Mouse (Mus musculus) embryonic facial prominence, embryonic 15.5 days (tissue): ENCODE results near the gene Defb20. TPM values are rescaled to one million over a fixed set of nuclear protein-coding genes. Genes with fewer than 3 reads are reported as not detected.

Experiments used
- ATAC-seq: fragments of 200-750 bp; cut with Nextera tagmentation; 2 replicates; pipeline ENCODE4 v1.8.0; 2017; ENCODE audit warnings: low read depth, moderate TSS enrichment; ENCODE audit not compliant: insufficient number of reproducible peaks, low FRiP score, low TSS enrichment
- H3K27ac ChIP-seq: fragments of 300-500 bp; sonication (generic); replicated peaks from 2 replicates; pipeline ENCODE4 v1.5.1; 2015; ENCODE audit warnings: mild to moderate bottlenecking, inconsistent platforms
- H3K27me3 ChIP-seq: fragments of 300-500 bp; sonication (generic); 2 replicates; pipeline ENCODE4 v1.6.1; 2015; ENCODE audit warnings: inconsistent platforms
- H3K36me3 ChIP-seq: fragments of 300-500 bp; sonication (generic); 2 replicates; pipeline ENCODE4 v1.6.1; 2015; ENCODE audit warnings: mild to moderate bottlenecking, inconsistent platforms
- H3K4me1 ChIP-seq: fragments of 300-500 bp; sonication (generic); 2 replicates; pipeline ENCODE4 v1.6.1; 2015; ENCODE audit warnings: inconsistent platforms
- H3K4me2 ChIP-seq: fragments of 300-500 bp; sonication (generic); replicated peaks from 2 replicates; pipeline ENCODE4 v1.6.1; 2015; ENCODE audit warnings: mild to moderate bottlenecking, inconsistent platforms
- H3K4me3 ChIP-seq: fragments of 300-500 bp; sonication (generic); replicated peaks from 2 replicates; pipeline ENCODE4 v1.5.1; 2015; ENCODE audit warnings: mild to moderate bottlenecking, inconsistent platforms
- H3K9ac ChIP-seq: fragments of 300-500 bp; sonication (generic); 2 replicates; pipeline ENCODE4 v1.6.1; 2015; ENCODE audit warnings: inconsistent platforms
- H3K9me3 ChIP-seq: fragments of 300-500 bp; sonication (generic); replicated peaks from 2 replicates; pipeline ENCODE4 v1.6.1; 2016; ENCODE audit warnings: inconsistent platforms
- WGBS: fragments of 180-500 bp; shearing (Covaris S2); methylation state at CpG from one replicate; pipeline ENCODE4 v1.1.7; 2015; 5-methylcytosine and 5-hydroxymethylcytosine counted together
- polyA plus RNA-seq: library from polyadenylated mRNA; unstranded; fragments of >200 nt; fragmentation: Nextera tagmentation; extraction: Ambion mirVana; gene quantifications from 2 replicates; pipeline ENCODE4 v1.2.1, GENCODE M21; 2015

Defb20 gene
- polyA plus RNA-seq, 1 experiment from 2014 or later = not detected

DNA sequence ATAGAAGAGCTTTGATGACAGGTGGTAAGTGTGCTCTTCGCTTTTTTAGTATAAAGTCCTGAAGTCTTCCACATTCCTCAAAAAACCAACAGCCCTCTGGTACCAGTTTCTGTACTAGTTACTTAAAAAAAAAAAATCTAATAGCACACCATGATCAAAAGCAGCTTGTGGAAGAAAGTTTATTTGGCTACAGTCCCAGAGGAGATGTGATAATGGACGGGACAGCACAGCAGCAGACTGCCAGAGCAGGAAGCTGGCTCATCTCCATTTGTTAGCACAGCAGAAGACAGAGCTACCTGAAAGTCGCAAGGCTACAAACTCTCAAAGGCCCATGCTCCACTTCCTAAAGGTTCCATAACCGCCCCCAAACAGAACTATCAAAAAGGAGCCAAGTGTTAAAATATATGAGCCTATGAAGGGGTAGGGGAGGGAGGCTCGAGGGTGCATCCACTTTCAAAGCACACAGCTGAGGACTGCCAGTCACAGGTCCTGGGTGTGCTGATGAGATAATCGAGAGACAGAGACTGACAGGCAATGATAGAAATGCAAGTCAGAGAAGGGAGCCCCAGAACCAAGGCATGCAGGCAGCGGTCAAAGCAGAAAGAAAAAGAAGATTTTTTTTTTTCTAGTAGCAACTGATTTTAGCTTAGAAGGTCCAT lies 23.5 kb downstream of the Defb20 start:
- no peaks in the 10 kb centered on the region for H3K36me3 ChIP-seq
- ATAC-seq = no peak
- H3K4me2 ChIP-seq = no peak overlapping the region
- H3K4me1 ChIP-seq = no peaks in the 10 kb centered on the region
- H3K4me3 ChIP-seq = no peak overlapping the region
- H3K9ac ChIP-seq = no peak overlapping the region
- no peaks in the 10 kb centered on the region for H3K9me3 ChIP-seq
- 65% methylated on average over 7 of the region's 7 CpGs for WGBS
- H3K27ac ChIP-seq = no peak overlapping the region
- H3K27me3 ChIP-seq = no peaks in the 10 kb centered on the region

GRCm38 (mm10) chr2:152500863-152501229 lies 24.0 kb downstream of the Defb20 start:
- Histone ChIP-seq H3K36me3 (no peaks in the 10 kb centered on the region), H3K4me1 (no peaks in the 10 kb centered on the region), H3K9ac (no peak overlapping the region), H3K4me3 (no peak overlapping the region), H3K27me3 (no peaks in the 10 kb centered on the region), H3K27ac (no peak overlapping the region), H3K9me3 (no peaks in the 10 kb centered on the region), H3K4me2 (no peak overlapping the region)
- 78% methylated on average over 6 of the region's 6 CpGs for WGBS
- no peak for ATAC-seq

- no peak overlapping the region for H3K27ac ChIP-seq
- no peaks in the 10 kb centered on the region for H3K4me1 ChIP-seq
- no peak overlapping the region for H3K9ac ChIP-seq
- H3K4me2 ChIP-seq = no peak overlapping the region
- H3K27me3 ChIP-seq = no peaks in the 10 kb centered on the region
- no peak for ATAC-seq
- no peak overlapping the region for H3K4me3 ChIP-seq
- no peaks in the 10 kb centered on the region for H3K9me3 ChIP-seq
- no peaks in the 10 kb centered on the region for H3K36me3 ChIP-seq
- WGBS = 76% methylated on average over 2 of the region's 2 CpGs
Observed at GRCm38 (mm10) chr2:152503950-152504349, 27.1 kb downstream of the Defb20 start.

DNA sequence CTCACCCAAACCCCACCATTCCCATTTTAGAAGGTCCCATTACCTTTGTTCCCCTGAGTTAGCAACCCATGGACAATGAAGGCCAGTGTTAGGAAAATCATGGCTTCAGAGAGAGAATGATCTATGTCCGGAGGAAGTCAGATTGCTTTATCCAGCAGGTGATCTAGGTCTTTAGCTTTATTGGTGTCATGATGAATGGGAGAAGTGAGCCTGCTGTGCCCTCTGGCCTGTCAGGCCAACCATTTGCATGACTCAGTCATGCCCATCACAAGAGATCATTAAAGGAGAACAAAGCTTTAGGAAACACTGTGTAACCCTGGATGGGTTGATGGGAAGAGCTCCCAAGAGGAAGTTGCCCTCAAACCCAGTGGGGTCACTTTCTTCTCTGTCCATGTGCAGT lies 34.7 kb downstream of the Defb20 start, which contains the start of gene Defb26:
Defb26 (minus strand) TSS at position 101 of the 400 bp plus-strand sequence.
- ATAC-seq = no peak
- Histone ChIP-seq H3K9me3 (no peaks in the 10 kb centered on the region), H3K4me3 (no peak within 1 kb of the TSS), H3K27ac (no peak within 1 kb of the TSS), H3K27me3 (no peaks in the 10 kb centered on the region), H3K4me1 (no peaks in the 10 kb centered on the region), H3K36me3 (no peaks in the 10 kb centered on the region), H3K4me2 (no peak within 1 kb of the TSS), H3K9ac (no peak within 1 kb of the TSS)
- WGBS = 82% methylated on average over 1 of the region's 1 CpGs

DNA sequence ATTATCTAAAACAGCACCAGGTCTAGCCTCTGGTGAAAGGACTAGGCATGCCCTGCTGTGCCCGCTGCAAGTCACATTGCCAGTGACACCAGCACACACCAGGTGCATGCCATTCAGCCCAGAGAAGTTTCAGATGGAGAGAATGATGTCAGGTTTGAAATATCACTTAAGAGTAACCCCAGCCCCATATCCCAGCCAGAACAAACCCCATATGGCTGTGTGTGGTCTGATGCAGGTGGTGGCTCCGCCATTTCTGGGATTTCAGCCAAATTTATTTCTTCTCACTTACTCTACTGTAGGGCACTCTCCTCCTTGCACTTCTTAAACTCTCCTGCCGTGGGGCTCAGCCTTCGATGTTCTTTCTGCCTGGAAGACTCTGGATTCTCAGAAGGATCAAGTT lies 39.2 kb downstream of the Defb20 start:
- Histone ChIP-seq H3K27me3 (no peaks in the 10 kb centered on the region), H3K27ac (no peak overlapping the region), H3K9me3 (no peaks in the 10 kb centered on the region), H3K9ac (no peak overlapping the region), H3K4me1 (no peaks in the 10 kb centered on the region), H3K4me2 (no peak overlapping the region), H3K36me3 (no peaks in the 10 kb centered on the region), H3K4me3 (no peak overlapping the region)
- 55% methylated on average over 4 of the region's 4 CpGs for WGBS
- ATAC-seq = no peak

DNA sequence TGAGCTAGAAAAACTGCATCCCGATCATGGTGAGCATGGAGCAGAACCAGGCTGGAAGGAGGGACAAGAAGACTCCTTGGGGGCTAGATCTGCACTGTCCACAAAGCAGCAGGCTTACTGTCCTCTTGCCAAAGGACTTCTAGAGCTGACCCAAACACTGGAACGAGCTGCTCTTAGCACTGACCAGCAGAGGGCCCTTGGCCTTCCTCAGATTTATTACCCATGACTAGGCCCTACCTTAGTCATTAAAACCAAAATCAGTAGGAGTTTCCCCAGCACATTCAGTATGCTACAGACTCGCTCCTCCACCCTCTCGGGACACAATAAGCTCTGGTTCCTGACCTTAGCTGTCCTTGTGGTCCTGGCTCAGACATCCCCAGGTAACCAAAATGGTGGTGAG lies 41.1 kb downstream of the Defb20 start, which contains the start of gene Defb28:
Defb28 (plus strand) TSS at position 275 of the 400 bp plus-strand sequence.
- Histone ChIP-seq H3K9ac (no peak within 1 kb of the TSS), H3K4me2 (no peak within 1 kb of the TSS), H3K36me3 (no peaks in the 10 kb centered on the region), H3K27ac (no peak within 1 kb of the TSS), H3K9me3 (no peaks in the 10 kb centered on the region), H3K4me3 (no peak within 1 kb of the TSS), H3K27me3 (no peaks in the 10 kb centered on the region), H3K4me1 (no peaks in the 10 kb centered on the region)
- 70% methylated on average over 4 of the region's 4 CpGs for WGBS
- ATAC-seq = no peak

Other genes with a start within 250 kb of the Defb20 start
- 47.6 and 49.1 TPM in 2 replicates for gene Tbc1d20, start 183.2 kb upstream of the Defb20 start, polyA plus RNA-seq
- 91.3 and 94.1 TPM in 2 replicates for gene Rbck1, start 144.4 kb upstream of the Defb20 start, polyA plus RNA-seq
- gene Trib3, start 133.0 kb upstream of the Defb20 start, polyA plus RNA-seq = 3.9 and 6.5 TPM in 2 replicates
- gene Nrsn2, start 100.4 kb upstream of the Defb20 start, polyA plus RNA-seq = 1.0 and 1.3 TPM in 2 replicates
- 7.7 and 7.9 TPM in 2 replicates for gene Sox12, start 79.0 kb upstream of the Defb20 start, polyA plus RNA-seq
- gene Zcchc3, start 62.0 kb upstream of the Defb20 start, polyA plus RNA-seq = 37.5 and 40.1 TPM in 2 replicates
- gene 6820408C15Rik, start 61.5 kb upstream of the Defb20 start, polyA plus RNA-seq = 9.4 and 15.2 TPM in 2 replicates
- gene Defb23, start 12.4 kb upstream of the Defb20 start, polyA plus RNA-seq = not detected in 2 replicates
- gene Defb22, start 13.1 kb downstream of the Defb20 start, polyA plus RNA-seq = not detected in 2 replicates
- gene Defb26, start 34.6 kb downstream of the Defb20 start, polyA plus RNA-seq = not detected in 2 replicates
- gene Defb28, start 41.2 kb downstream of the Defb20 start, polyA plus RNA-seq = not detected in 2 replicates
- gene Defb29, start 63.0 kb downstream of the Defb20 start, polyA plus RNA-seq = not detected in 2 replicates
- gene Gm17416, start 92.3 kb downstream of the Defb20 start, polyA plus RNA-seq = not detected in 2 replicates
- not detected in 2 replicates for gene Defb21, start 95.7 kb downstream of the Defb20 start, polyA plus RNA-seq
- gene Defb19, start 103.2 kb downstream of the Defb20 start, polyA plus RNA-seq = not detected in 2 replicates
- not detected in 2 replicates for gene Defb45, start 122.3 kb downstream of the Defb20 start, polyA plus RNA-seq
- not detected in 2 replicates for gene Defb36, start 127.3 kb downstream of the Defb20 start, polyA plus RNA-seq
- gene Defb25, start 146.0 kb downstream of the Defb20 start, polyA plus RNA-seq = 1.5 and 3.4 TPM in 2 replicates
- 5.0 and 5.3 TPM in 2 replicates for gene Rem1, start 149.9 kb downstream of the Defb20 start, polyA plus RNA-seq
- gene H13, start 192.4 kb downstream of the Defb20 start, polyA plus RNA-seq = 130 and 137 TPM in 2 replicates
- gene Mcts2, start 210.0 kb downstream of the Defb20 start, polyA plus RNA-seq = 24.7 and 27.3 TPM in 2 replicates